Mouse (Mus musculus) CH12.LX (cell line): Measurements from ENCODE around the gene Lrrc29.

Experiments used
- CHD2 ChIP-seq: IDR thresholded peaks from 2 replicates; pipeline ENCODE4 v1.6.1; 2011; ENCODE audit warnings: low read length, improper control_type of control experiment
- CTCF ChIP-seq, 2 experiments: IDR thresholded peaks in 1 of 2; conservative IDR thresholded peaks in 1 of 2; 2 replicates each; pipeline ENCODE4 v1.5.1; 2011 to 2012; ENCODE audit warnings: low read depth in 2 of 2, low read length in 2 of 2, improper control_type of control experiment in 1 of 2, inconsistent platforms in 1 of 2, mild to moderate bottlenecking in 1 of 2, moderate library complexity in 1 of 2
- KAT2A ChIP-seq: IDR thresholded peaks from 2 replicates; pipeline ENCODE4 v1.6.1; 2012; ENCODE audit warnings: low read length, improper control_type of control experiment, inconsistent platforms; ENCODE audit not compliant: insufficient replicate concordance
- MAFK ChIP-seq: IDR thresholded peaks from 2 replicates; pipeline ENCODE4 v1.6.1; 2011; ENCODE audit warnings: low read length, improper control_type of control experiment; ENCODE audit not compliant: insufficient replicate concordance
- POLR2A ChIP-seq: IDR thresholded peaks from 2 replicates; pipeline ENCODE4 v1.6.1; 2011; ENCODE audit warnings: low read depth, mild to moderate bottlenecking, improper control_type of control experiment, low read length
- TCF12 ChIP-seq: IDR thresholded peaks from 2 replicates; pipeline ENCODE4 v1.6.1; 2014; ENCODE audit warnings: low read depth, mild to moderate bottlenecking, inconsistent platforms, low read length, improper control_type of control experiment

GRCm38 (mm10) chr8:105280567-105280966 lies 45.5 kb downstream of the Lrrc29 start:
- TF ChIP-seq POLR2A (no peak), MAFK (no peak), CTCF (conservative IDR thresholded peaks at IDR 0.05 in 1 of 2, IDR thresholded peaks at IDR 0.05 in 1 of 2; ENCODE audit: low read depth in 2 of 2, low read length in 2 of 2) (no peak), CHD2 (no peak), TCF12 (no peak), KAT2A (no peak)
